Mouse (Mus musculus) heart, embryonic 14.5 days (tissue): ENCODE results near the gene Tnik. TPM values are rescaled to one million over a fixed set of nuclear protein-coding genes. Genes with fewer than 3 reads are reported as not detected.

Experiments used
- ATAC-seq: fragments of 200-750 bp; cut with Nextera tagmentation; 2 replicates; pipeline ENCODE4 v1.8.0; 2017; ENCODE audit warnings: low read depth, moderate TSS enrichment; ENCODE audit not compliant: insufficient number of reproducible peaks, insufficient read depth, low FRiP score
- H3K27ac ChIP-seq, 2 experiments: fragments of 200-500 bp in 1 of 2; fragments of 300-500 bp in 1 of 2; sonication (generic) in 1 of 2; replicated peaks in 1 of 2; 2 replicates each; pipeline ENCODE4 v1.5.1; 2012 to 2014; ENCODE audit warnings: low read depth in 2 of 2, low read length in 2 of 2, control low read depth in 1 of 2, mild to moderate bottlenecking in 1 of 2, mixed read lengths in 1 of 2; ENCODE audit not compliant: control insufficient read depth in 1 of 2, insufficient read depth in 1 of 2
- H3K27me3 ChIP-seq: fragments of 300-500 bp; sonication (generic); 2 replicates; pipeline ENCODE4 v1.6.1; 2014; ENCODE audit warnings: mild to moderate bottlenecking, low read length, control low read depth; ENCODE audit not compliant: control insufficient read depth, insufficient read depth
- H3K36me3 ChIP-seq: fragments of 300-500 bp; sonication (generic); 2 replicates; pipeline ENCODE4 v1.6.1; 2014; ENCODE audit warnings: mild to moderate bottlenecking, control low read depth, low read length, mixed read lengths; ENCODE audit not compliant: control insufficient read depth, insufficient read depth
- H3K4me1 ChIP-seq, 2 experiments: fragments of 200-500 bp in 1 of 2; fragments of 300-500 bp in 1 of 2; sonication (generic) in 1 of 2; 2 replicates each; pipeline ENCODE4 v1.6.1; 2012 to 2014; ENCODE audit warnings: low read length in 2 of 2, control low read depth in 1 of 2, mixed read lengths in 1 of 2; ENCODE audit not compliant: control insufficient read depth in 2 of 2, insufficient read depth in 2 of 2
- H3K4me2 ChIP-seq: fragments of 300-500 bp; sonication (generic); 2 replicates; pipeline ENCODE4 v1.6.1; 2014; ENCODE audit warnings: mild to moderate bottlenecking, low read length
- H3K4me3 ChIP-seq, 2 experiments: fragments of 200-500 bp in 1 of 2; fragments of 300-500 bp in 1 of 2; sonication (generic) in 1 of 2; 2 replicates each; pipeline ENCODE4 v1.5.1; 2012 to 2014; ENCODE audit warnings: low read length in 2 of 2, mild to moderate bottlenecking in 2 of 2, control low read depth in 1 of 2, low read depth in 1 of 2, moderate library complexity in 1 of 2; ENCODE audit not compliant: control insufficient read depth in 1 of 2, insufficient read depth in 1 of 2
- H3K9ac ChIP-seq: fragments of 300-500 bp; sonication (generic); 2 replicates; pipeline ENCODE4 v1.6.1; 2014; ENCODE audit warnings: mild to moderate bottlenecking, low read length
- H3K9me3 ChIP-seq: fragments of 300-500 bp; sonication (generic); 2 replicates; pipeline ENCODE4 v1.6.1; 2016; ENCODE audit warnings: low read length, control low read depth; ENCODE audit not compliant: control insufficient read depth
- WGBS: fragments of 180-500 bp; shearing (Covaris S2); extraction: QIAGEN DNeasy Blood & Tissue Kit; methylation state at CpG from one replicate; pipeline ENCODE4 v1.1.7; 2014; 5-methylcytosine and 5-hydroxymethylcytosine counted together
- polyA plus RNA-seq: library from polyadenylated mRNA; unstranded; fragments of >200 nt; fragmentation: Nextera tagmentation; extraction: Ambion mirVana; gene quantifications from 2 replicates; pipeline ENCODE4 v1.2.1, GENCODE M21; 2014

Tnik gene
- polyA plus RNA-seq, 1 experiment from 2014 or later: 13.7 TPM

DNA sequence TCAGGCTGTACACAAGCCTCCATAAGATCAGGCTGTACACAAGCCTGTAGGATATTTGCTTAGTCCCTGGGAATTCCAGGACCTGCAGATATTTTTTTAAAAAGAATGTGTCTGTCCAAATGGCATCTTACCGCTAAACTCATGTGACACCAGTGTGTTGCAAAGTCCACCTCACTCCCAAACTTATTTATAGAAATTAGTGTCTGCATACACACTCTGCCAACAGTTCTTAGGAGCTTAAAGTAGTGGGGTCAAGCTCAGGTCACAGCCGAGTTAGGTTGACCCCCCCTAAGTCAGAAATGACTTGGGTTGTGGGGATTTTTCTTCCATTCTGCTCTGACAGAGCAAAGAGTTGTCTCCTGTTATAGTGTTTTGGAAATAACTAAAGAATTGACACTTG is 168.4 kb downstream of the Tnik start:
- H3K9ac ChIP-seq: no peak overlapping the region
- H3K4me1 ChIP-seq: peaks cover 5 to 26% of the 10 kb centered on the region in 2 experiments
- no peak overlapping the region for H3K4me3 ChIP-seq
- peak overlapping the region in 1 of 2 experiments; percentile 55; a peak in 3 of 4 replicates for H3K27ac ChIP-seq
- WGBS: 32% methylated on average over 2 of the region's 2 CpGs
- H3K4me2 ChIP-seq: peak overlapping the region; percentile 25; the same call in 1 of the 2 replicates
- no peaks in the 10 kb centered on the region for H3K9me3 ChIP-seq
- no peak for ATAC-seq
- H3K36me3 ChIP-seq: no peaks in the 10 kb centered on the region
- no peaks in the 10 kb centered on the region for H3K27me3 ChIP-seq

DNA sequence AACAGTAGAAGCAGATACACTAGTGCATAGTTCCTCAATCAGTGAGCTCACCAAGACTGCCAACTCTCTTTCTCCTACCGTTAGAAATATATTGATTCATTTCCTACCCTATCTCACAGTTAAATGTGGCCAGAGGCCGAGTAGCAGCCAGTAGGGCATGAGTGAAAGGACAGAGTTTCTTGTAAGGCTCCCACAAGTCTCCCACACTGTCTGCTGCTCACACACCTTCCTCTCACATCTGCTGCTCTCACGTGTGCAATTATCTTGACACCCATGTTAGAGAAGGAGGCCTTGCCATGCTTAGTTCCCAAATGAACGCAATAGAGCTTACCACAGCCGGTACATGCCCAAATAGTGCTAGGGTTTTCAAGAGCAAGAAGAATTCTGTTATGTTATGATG is 169.3 kb downstream of the Tnik start:
- no peak for ATAC-seq
- no peak overlapping the region for H3K27ac ChIP-seq
- no peaks in the 10 kb centered on the region for H3K27me3 ChIP-seq
- 86% methylated on average over 5 of the region's 5 CpGs for WGBS
- no peak overlapping the region for H3K4me2 ChIP-seq
- peaks cover 8 to 32% of the 10 kb centered on the region in 2 experiments for H3K4me1 ChIP-seq
- H3K4me3 ChIP-seq: no peak overlapping the region
- H3K36me3 ChIP-seq: no peaks in the 10 kb centered on the region
- H3K9me3 ChIP-seq: no peaks in the 10 kb centered on the region
- H3K9ac ChIP-seq: no peak overlapping the region

DNA sequence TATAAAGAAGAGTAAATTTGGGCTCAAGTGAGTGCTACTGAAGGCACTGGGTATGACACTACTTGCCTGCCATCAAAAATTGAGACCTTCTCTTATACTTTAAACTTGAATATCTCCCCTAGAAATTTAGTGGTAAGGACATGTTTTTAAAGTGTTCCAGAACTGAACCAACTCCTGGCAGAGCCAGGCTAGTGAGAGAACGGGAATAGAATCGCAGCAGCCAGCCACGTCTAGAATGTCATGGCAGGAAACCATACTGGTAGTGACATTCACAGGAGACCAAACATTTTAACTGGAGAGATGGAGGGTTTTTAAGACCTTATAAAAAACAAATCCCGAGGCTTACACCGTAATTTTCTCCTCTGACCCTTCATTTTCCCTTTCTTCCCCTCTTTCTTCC is 172.5 kb downstream of the Tnik start:
- Histone ChIP-seq H3K9me3 (no peaks in the 10 kb centered on the region), H3K4me1 (peaks cover 8 to 43% of the 10 kb centered on the region in 2 experiments), H3K4me2 (no peak overlapping the region), H3K36me3 (no peaks in the 10 kb centered on the region), H3K9ac (no peak overlapping the region), H3K4me3 (no peak overlapping the region), H3K27ac (peak overlapping the region in 1 of 2 experiments; percentile 33; a peak in 1 of 4 replicates), H3K27me3 (no peaks in the 10 kb centered on the region)
- ATAC-seq: no peak
- 88% methylated on average over 5 of the region's 5 CpGs for WGBS

DNA sequence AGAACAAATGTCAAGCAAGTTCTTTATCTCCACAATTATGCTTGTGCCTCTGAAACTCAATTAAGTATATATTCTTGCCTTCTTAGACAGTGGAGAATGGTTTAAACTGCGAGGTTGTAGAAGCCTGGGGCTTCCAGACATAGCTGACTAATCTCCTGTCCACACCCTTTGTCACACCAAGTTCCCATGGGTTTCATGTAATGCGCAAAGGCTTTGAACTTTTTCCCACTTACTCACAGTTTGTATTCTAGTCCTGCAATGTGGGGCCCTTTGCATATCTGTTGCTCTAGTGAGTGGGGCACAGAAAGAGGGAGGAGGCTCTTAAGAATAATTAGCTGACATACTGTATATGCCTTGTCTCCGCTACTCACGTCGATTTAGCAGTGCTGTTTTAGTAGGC is 174.4 kb downstream of the Tnik start:
- WGBS: 22% methylated on average over 5 of the region's 5 CpGs
- ATAC-seq: no peak
- H3K4me2 ChIP-seq: no peak overlapping the region
- no peaks in the 10 kb centered on the region for H3K9me3 ChIP-seq
- no peak overlapping the region for H3K4me3 ChIP-seq
- H3K36me3 ChIP-seq: no peaks in the 10 kb centered on the region
- no peak overlapping the region; a peak in 1 of 4 replicates for H3K27ac ChIP-seq
- H3K27me3 ChIP-seq: no peaks in the 10 kb centered on the region
- H3K9ac ChIP-seq: no peak overlapping the region
- H3K4me1 ChIP-seq: peaks cover 7 to 37% of the 10 kb centered on the region in 2 experiments

DNA sequence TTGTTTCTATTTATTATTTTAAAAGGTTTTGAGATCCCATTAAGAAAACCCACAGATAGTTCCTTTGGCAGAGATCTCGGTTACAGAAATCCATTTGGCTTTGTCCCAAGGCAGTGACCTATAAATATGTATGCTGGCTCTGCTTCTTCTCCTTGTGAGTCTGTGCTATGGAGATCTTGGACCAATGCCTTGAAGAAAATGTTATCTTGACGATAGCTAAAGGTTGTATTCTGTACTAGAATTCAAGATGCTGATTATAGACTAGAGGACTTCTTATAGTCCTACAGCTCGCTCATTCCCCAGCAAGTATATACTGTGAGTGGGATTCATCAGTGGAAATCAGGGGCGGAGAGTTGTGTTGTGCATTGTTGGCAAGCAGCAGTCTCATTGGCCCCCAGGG is 178.5 kb downstream of the Tnik start:
- Histone ChIP-seq H3K36me3 (no peaks in the 10 kb centered on the region), H3K4me2 (no peak overlapping the region), H3K9ac (no peak overlapping the region), H3K27ac (no peak overlapping the region), H3K4me1 (peaks cover 7 to 29% of the 10 kb centered on the region in 2 experiments), H3K9me3 (no peaks in the 10 kb centered on the region), H3K27me3 (no peaks in the 10 kb centered on the region), H3K4me3 (no peak overlapping the region)
- 59% methylated on average over 4 of the region's 4 CpGs for WGBS
- ATAC-seq: no peak

DNA sequence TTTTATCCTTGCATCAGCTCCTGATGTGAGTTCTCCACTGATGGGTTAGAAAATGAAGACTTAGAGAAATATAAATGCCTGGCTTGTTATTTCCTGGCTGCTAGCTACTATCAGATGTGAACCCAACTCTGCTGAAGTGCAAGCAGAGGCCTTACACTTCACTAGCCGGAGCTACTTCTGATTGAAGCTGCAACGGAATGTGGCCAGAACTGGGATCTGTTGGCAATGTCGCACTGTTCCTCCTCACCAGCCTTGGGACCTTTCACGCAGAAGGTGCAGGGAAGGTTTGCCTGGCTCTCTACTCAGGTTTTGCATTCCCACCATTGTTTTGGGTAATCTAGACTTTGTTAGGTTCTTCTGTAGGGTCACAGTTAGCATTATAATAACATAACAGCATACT is 179.1 kb downstream of the Tnik start:
- Histone ChIP-seq H3K4me1 (peaks cover 4 to 25% of the 10 kb centered on the region in 2 experiments), H3K27me3 (no peaks in the 10 kb centered on the region), H3K4me2 (no peak overlapping the region), H3K27ac (no peak overlapping the region), H3K9ac (no peak overlapping the region), H3K4me3 (no peak overlapping the region), H3K36me3 (no peaks in the 10 kb centered on the region), H3K9me3 (peaks cover 5% of the 10 kb centered on the region; the same call in 1 of the 2 replicates)
- whole genome bisulfite sequencing: 57% methylated on average over 4 of the region's 4 CpGs
- ATAC-seq: no peak

DNA sequence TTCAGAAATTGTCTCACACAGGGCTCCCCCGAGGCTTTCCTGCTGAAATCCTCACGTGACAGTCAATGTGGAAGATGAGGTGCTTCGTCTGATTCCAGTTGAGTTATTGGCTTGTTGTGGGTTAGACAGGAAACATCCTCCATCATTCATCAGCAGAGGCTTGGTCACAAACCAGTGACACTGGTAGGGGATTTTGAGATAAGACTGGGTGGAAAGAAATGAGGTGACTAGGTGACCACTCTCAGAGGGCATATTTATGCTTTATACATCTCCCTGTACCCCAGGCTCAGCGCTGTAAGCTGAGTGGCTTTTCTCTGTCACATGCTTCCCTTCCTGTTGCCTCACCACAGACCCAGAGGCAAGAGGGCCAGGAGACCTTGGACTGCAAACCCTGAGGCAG is 184.9 kb downstream of the Tnik start:
- WGBS: 86% methylated on average over 4 of the region's 4 CpGs
- ATAC-seq: no peak
- no peak overlapping the region for H3K4me2 ChIP-seq

DNA sequence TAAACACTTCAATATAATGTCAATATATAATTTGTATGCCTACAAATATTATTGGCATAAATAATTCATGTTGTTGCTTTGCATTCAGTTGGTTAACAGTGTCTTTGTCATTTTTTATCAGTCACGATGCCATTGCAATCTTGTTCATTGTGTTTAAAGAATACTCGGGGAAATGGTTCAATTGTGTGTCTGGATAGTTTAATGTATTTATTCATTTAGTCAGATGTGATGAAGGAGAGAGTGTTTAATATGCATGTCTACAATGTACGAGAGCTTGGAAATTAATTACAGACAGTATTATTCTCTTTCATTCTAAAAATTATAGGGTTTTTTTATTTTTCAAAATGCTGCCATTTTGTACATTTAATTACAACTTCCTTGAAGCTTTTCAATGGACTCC is 190.4 kb downstream of the Tnik start:
- Histone ChIP-seq H3K9ac (no peak overlapping the region), H3K4me3 (no peak overlapping the region), H3K27ac (no peak overlapping the region), H3K4me1 (no peaks in the 10 kb centered on the region), H3K27me3 (no peaks in the 10 kb centered on the region), H3K9me3 (no peaks in the 10 kb centered on the region), H3K36me3 (no peaks in the 10 kb centered on the region), H3K4me2 (no peak overlapping the region)
- ATAC-seq: no peak
- WGBS: 88% methylated on average over 3 of the region's 3 CpGs

More for the DNA sequence above, 184.9 kb downstream of the Tnik start:
- Histone ChIP-seq H3K9me3 (peaks cover 5% of the 10 kb centered on the region; the same call in 1 of the 2 replicates), H3K9ac (no peak overlapping the region), H3K4me3 (no peak overlapping the region), H3K27me3 (no peaks in the 10 kb centered on the region), H3K4me1 (no peaks in the 10 kb centered on the region), H3K36me3 (no peaks in the 10 kb centered on the region), H3K27ac (no peak overlapping the region)
